Mouse (Mus musculus) heart, adult 9 months (tissue): ENCODE measurements around the gene Slc27a4.

Experiments
- DNase-seq, 2 experiments: peaks; one replicate each; pipeline ENCODE4 v3.0.0; 2022; ENCODE audit warnings: low spot score in 2 of 2

Gene Slc27a4

GRCm38 (mm10) chr2:29820025-29820817 lies 17.8 kb downstream of the Slc27a4 start, which contains the start of gene Urm1:
Gene Urm1, plus strand, starts transcription at chr2:29820075.
- peak; percentile 63 to 71 for DNase-seq

- no peak for DNase-seq
Observed at GRCm38 (mm10) chr2:29826318-29826925, 24.0 kb downstream of the Slc27a4 start.

DNA sequence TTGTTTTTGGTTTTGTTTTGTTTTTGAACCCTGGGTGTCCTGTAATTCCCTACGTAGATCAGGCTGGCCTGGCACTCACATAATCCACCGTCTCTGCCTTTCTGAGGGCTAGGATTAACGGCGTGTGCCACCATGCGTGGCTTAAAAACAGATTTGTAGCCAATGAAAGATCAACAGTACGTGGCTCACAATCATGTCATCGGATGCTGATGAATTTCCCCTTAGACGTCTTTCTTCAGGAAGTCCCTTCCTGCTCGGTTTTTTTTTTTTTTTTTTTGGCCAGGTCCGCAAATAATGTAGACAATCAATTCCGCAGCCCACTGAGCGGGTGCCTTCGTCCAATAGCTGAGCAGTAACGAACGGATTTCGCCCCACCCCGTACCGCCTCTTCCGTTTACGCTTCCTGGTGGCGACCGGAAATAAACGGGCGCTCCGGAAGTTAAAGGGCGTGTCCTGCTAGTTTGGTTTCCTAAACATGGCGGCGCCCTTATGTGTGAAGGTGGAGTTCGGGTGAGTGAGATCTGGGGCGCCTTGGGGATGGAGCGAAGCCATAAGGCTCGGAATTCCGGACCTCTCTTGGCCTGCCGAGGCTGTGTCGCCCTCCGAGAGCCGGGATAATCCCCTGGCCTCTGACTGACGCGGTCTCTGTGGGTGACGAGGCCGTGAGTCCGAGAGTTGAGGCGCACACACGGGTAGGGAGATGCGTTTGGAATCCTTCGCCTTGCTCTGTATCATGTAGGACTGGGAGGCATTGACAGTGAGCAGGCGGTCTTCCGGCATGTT lies 24.7 kb downstream of the Slc27a4 start:
- peak; percentile 95 to 97 for DNase-seq

DNA sequence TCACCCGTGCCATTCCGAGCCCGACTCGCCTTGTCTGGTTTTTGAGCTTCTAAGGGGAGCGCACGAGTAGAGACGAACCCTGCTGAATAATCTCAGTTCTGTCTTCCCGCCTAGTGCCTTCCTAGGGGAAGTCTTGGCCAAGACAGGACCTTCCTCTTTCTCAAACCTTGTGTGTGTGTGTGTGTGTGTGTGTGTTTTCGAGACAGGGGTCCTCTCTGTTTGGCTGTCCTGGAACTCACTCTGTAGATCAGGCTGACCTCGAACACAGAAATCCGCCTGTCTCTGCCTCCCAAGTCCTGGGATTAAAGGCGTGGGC lies 25.2 kb downstream of the Slc27a4 start:
- DNase-seq: no peak

- DNase-seq: no peak
Observed at GRCm38 (mm10) chr2:29831106-29831505, 28.7 kb downstream of the Slc27a4 start.

DNA sequence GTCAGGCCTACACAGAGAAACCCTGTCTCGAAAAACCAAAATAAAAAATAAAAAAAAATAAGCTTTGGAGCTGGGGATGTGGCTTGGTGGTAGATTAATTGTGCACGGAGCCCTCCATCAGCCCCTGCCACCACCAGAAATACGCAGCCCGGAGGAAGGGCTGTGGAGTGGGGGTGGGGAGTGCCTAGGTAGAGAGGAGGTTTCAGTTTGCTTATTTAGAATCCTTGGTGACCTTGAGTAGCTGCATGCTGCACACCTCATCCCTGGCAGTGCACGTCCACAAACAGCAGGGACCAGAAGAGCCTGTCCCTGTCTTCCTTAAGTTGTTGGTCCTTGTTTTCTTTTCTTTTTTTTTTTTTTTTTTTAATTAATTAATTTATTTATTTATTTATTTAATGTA lies 31.4 kb downstream of the Slc27a4 start:
- no peak for DNase-seq

- DNase-seq: no peak
Observed at GRCm38 (mm10) chr2:29835391-29835899, 33.0 kb downstream of the Slc27a4 start.

DNA sequence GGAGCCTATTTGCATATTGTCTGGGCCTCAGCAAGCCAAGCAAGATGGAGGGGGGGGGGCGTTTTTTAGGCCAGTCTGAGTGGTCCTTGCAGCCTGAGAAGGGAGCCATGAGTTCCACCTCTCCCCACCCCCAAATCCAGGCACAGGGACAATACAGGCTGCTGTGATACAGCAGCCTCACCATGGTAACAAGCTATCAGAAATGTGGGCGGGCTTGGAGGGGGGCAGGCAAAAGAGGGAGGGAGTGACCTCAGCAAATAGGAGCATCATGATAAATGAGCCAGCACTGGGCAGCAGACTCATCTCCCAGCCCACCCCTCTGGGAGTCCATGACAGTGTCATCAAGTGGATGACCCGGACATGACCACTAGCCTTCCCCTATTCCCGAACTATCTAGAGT lies 37.0 kb downstream of the Slc27a4 start:
- DNase-seq: no peak

DNA sequence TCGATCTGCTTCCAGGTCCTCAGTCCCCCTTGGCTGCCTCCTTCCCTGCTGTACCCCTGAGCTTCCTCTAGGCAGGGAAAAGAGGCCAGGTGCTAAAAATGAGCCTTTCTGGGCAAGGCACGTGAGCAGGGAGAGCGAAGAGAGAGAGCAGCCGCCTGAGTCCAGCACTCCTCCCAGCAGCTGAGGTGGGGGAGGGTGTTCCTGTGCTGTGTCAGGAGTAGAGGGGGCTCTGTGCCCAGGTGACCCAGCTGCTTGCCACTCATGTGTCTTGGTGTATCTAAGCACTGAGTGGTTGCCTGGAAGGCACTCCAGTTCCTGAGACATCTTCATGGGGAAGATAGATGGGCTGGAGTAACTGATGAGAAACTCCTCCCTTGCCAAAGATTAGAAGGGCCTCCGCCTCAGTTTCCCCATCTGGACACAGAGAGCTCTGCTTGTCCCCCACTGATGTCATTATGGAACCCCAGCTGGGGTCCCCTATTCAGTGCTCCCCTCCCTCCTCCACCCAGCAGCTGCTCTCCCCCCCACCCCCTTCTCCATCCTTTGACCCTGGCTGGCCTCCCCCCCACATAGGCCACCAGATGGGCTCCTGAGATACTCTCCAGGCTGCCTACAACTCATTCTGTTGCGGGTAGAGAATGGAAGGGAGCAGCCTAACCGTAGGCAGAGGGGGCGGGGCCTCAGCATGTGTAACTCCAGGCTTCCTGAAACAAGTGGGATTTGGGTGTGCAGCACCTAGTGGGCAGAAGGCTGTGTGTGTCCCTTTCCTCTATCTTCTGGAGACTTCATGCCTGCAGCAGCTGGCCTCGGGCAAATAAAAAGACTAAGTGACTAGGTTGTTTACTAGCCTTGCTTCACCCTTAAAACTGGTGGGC lies 41.0 kb downstream of the Slc27a4 start:
- DNase-seq: no peak

- no peak for DNase-seq
Observed at GRCm38 (mm10) chr2:29844115-29844514, 41.7 kb downstream of the Slc27a4 start.

- DNase-seq: no peak
Observed at GRCm38 (mm10) chr2:29844661-29845060, 42.2 kb downstream of the Slc27a4 start.

GRCm38 (mm10) chr2:29845636-29846035 lies 43.2 kb downstream of the Slc27a4 start:
- no peak for DNase-seq

DNA sequence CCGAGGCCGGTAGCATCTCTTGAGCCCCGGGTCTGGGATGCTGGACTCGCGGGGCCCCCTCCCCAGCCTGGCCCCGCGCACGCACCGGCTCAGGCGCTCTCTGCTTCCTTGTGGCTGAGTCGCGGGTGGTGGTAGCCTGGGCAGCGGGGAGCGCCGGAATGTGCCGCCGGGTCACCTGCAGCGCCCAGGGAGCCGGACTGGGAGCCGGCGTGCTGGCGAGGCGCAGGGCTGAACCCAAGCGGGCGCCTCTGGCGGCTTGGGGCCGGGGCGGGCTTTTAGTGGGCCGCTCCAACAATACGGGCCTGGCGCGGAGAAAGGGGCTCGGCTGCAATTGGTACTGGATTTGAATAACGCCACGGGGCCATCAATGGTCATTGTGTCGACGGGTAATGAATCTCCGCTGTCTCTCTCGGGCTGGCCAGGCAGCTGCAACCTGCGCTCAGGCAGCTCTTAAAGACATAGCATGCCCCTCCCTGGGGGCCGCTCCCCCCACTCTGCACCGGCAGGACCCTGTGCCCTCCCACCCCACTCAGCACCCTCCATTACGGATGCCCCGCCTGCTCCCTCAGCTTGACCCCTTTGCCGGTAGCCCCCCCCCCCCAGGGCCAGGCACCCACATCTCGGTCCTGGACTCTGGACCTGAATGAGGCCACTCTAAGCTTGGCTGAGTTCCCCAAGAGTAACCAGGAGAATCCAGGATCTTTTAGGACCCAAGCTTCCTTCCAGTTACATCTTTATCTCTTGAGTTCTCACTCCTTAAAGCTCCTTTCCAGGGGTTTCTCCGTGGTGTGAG lies 43.8 kb downstream of the Slc27a4 start:
- DNase-seq: no peak

GRCm38 (mm10) chr2:29846911-29847310 lies 44.5 kb downstream of the Slc27a4 start:
- DNase-seq: no peak

DNA sequence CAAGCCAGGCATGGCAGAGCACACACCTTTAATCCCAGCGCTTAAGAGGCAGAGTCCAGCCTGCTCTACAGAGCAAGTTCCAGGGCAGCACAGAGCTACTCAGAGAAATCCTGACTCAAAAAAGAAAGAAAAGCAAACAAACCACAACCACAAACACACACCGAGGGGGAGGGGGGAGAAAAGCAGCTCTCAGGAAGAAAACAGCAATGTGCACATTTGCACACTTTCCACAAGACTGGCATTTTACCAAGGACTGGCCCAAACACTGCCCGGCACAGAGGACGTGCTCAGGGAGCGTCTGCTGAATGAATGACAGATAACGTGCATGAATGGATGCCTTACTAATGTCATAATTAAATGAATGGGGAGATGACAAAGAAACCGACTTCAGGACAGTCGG lies 46.6 kb downstream of the Slc27a4 start:
- no peak for DNase-seq

DNA sequence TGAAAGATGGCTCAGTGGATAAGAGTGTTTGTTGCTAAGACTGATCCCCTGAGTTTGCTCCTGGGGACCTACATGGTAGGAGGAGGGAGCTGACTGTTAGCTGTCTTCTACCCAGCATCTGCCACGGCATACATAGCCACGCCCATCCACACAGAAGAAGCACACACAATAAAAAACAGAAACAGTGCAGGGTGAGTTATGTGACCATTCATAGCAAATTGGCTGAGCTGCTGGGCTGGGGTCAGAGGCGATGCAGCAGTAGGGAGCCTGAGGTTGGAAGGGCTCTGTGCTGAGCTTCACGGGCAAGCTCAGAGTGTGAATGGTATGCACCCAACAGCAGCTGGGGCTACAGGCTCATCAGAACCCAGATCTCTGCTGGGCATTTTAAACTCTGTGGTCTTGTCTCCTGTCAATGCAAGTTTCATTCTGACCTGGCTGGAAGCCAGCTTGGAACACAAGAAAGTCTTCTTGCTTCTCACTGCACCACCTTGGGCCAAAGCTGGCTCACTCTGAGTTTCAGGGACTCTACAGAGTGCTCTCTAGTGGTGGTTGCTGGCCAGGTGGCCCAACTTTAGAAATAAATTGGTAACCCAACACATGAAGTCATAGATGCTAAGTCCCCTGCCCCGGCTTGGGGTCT lies 47.5 kb downstream of the Slc27a4 start:
- no peak for DNase-seq

- DNase-seq: no peak
Observed at GRCm38 (mm10) chr2:29852957-29853485, 50.6 kb downstream of the Slc27a4 start.

GRCm38 (mm10) chr2:29853736-29854135 lies 51.3 kb downstream of the Slc27a4 start:
- no peak for DNase-seq

DNA sequence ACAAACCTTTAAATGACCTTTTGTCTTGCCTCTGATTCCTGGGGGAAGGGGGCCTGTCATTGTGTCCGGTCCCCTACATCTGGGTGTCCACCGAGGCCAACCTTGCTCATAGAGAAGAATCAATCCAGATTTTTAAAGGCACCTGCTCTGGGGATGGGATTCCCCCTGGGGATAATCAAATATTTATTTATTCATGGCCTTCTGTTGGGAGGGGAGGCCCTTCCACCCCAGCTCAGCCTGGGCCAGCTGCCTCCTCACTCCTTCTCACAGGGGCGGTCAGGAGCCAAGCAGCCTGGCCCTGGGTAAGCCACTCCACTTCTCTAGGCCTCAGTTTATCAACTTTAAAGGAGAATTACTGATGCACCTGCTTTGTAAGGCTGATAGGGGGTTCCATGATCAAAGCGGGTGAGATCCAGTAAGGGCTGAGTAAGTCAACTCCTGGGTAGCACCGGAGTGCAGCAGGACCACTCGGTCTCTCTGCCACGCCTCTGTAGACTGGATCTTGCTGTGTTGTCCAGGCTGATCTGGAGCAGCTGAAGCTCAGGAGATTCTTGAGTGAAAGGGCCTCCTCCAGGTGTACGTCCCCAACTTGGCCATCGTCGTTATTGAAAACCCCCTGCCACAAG lies 53.3 kb downstream of the Slc27a4 start:
- DNase-seq: no peak
